Mouse (Mus musculus) thymus, adult 2 months (tissue): Measurements from ENCODE around the gene Ttc27. TPM values are rescaled to one million over a fixed set of nuclear protein-coding genes. Genes with fewer than 3 reads are reported as not detected.

Source experiments
- DNase-seq: peaks from one replicate; pipeline ENCODE4 v3.0.0; 2021
- H3K27ac ChIP-seq: fragments of 200-500 bp; 2 replicates; pipeline ENCODE4 v1.5.1; 2012; ENCODE audit warnings: low read length, control low read depth; ENCODE audit not compliant: control insufficient read depth, insufficient read depth
- H3K27me3 ChIP-seq: fragments of 200-500 bp; 2 replicates; pipeline ENCODE4 v1.6.1; 2012; ENCODE audit warnings: mild to moderate bottlenecking, low read length, moderate library complexity, mixed read lengths; ENCODE audit not compliant: control insufficient read depth, insufficient read depth
- H3K36me3 ChIP-seq: fragments of 200-500 bp; 2 replicates; pipeline ENCODE4 v1.6.1; 2012; ENCODE audit warnings: mild to moderate bottlenecking, low read length, moderate library complexity; ENCODE audit not compliant: control insufficient read depth, insufficient read depth
- H3K4me1 ChIP-seq: fragments of 200-500 bp; replicated peaks from 2 replicates; pipeline ENCODE4 v1.6.1; 2012; ENCODE audit warnings: low read length; ENCODE audit not compliant: control insufficient read depth, insufficient read depth
- H3K4me3 ChIP-seq: fragments of 200-500 bp; 2 replicates; pipeline ENCODE4 v1.5.1; 2012; ENCODE audit warnings: mild to moderate bottlenecking, low read length, control low read depth, moderate library complexity; ENCODE audit not compliant: control insufficient read depth, insufficient read depth
- CTCF ChIP-seq: fragments of 200-500 bp; IDR thresholded peaks from 2 replicates; pipeline ENCODE4 v1.5.1; 2012; ENCODE audit warnings: mild to moderate bottlenecking, control low read depth, low read length, moderate library complexity, borderline replicate concordance; ENCODE audit not compliant: control insufficient read depth, poor library complexity, insufficient read depth; ENCODE audit errors: extremely low read depth
- POLR2A ChIP-seq: fragments of 200-500 bp; IDR thresholded peaks from 2 replicates; pipeline ENCODE4 v1.6.1; 2012; ENCODE audit warnings: mild to moderate bottlenecking, low read length, control low read depth, moderate library complexity; ENCODE audit not compliant: control insufficient read depth, poor library complexity, insufficient read depth; ENCODE audit errors: extremely low read depth
- WGBS: fragments of 180-500 bp; shearing (Covaris S2); methylation state at CpG from one replicate; pipeline ENCODE4 v1.1.7; 2018; 5-methylcytosine and 5-hydroxymethylcytosine counted together
- polyA plus RNA-seq: library from polyadenylated mRNA; depleted of rRNA; stranded (reverse); fragments of >200 nt; gene quantifications from 2 replicates; pipeline ENCODE4 v1.2.3, GENCODE M21; 2012; rRNA removed

Gene Ttc27
- polyA plus RNA-seq, 1 experiment = 6.1 TPM

DNA sequence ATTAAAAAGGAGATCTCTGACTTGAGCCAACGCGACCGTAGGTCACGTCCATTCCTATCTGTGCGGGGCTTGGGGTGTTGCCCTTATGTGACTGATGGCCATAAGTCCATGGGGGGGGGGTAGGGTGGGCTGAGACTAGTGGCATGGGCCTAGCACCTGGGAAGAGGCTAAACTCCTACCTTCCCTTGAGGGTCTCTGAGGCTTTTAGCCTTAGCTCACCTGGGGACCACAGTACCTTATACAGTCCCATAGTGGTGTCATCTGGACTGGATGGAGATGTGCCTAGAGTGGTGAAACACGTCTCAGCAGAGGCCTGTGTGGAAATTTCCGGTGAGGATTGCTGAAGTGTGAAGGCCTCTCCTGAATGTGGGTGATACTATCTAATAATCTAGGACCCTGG lies 184.9 kb downstream of the Ttc27 start:
- WGBS = 96% methylated on average over 7 of the region's 7 CpGs
- Histone ChIP-seq H3K27ac (no peak overlapping the region), H3K4me3 (no peak overlapping the region), H3K27me3 (no peaks in the 10 kb centered on the region), H3K36me3 (no peaks in the 10 kb centered on the region), H3K4me1 (no peaks in the 10 kb centered on the region)
- TF ChIP-seq CTCF = no peak
- no peak for TF ChIP-seq POLR2A
- DNase-seq = no peak

DNA sequence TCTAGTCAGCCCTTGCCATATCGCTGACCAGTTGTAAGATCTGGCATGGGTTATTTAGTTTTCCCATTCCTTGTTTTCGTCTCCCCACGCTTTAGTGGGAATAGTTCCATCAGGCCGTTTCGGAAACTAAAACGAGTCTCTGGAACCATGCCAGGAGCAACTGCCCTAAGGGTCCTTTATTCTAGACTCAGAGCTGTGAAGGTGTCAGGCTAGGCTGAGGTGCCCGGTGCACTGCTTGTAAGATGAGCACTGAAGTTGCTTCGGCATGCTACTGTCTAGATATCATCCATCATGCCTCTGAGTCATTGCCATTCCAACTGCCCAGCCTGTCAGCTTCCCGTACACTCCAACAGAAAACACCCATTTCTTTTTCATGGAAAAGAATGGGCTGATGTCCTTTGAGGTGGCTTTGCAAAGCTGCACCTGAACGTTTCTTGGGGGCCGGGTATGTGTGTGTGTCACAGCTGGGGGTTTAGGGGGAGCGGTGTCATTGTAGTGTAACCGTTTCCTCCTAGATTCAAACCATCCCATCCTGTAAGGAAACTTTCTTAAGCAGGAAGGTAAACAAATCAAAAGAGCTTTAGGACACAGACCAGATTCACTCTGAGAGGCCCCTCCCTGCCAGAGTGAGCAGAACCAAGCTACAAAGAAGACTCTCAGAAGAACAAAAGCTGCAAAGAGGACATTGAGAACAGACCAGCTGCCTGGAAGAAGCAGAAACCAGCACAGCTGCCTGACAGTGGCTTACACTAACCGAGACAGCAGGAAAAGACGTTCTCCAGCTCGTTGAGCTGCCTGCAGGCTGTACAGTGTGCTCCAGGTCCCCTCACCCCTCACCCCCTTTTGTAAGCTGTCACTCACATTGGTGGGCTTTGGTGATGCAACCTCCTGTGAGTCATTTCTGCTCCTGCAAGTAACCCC lies 186.1 kb downstream of the Ttc27 start:
- Histone ChIP-seq H3K27ac (no peak overlapping the region), H3K4me1 (no peaks in the 10 kb centered on the region), H3K36me3 (no peaks in the 10 kb centered on the region), H3K27me3 (no peaks in the 10 kb centered on the region), H3K4me3 (no peak overlapping the region)
- WGBS = 78% methylated on average over 16 of the region's 16 CpGs
- no peak for TF ChIP-seq CTCF
- TF ChIP-seq POLR2A = no peak
- DNase-seq = no peak

DNA sequence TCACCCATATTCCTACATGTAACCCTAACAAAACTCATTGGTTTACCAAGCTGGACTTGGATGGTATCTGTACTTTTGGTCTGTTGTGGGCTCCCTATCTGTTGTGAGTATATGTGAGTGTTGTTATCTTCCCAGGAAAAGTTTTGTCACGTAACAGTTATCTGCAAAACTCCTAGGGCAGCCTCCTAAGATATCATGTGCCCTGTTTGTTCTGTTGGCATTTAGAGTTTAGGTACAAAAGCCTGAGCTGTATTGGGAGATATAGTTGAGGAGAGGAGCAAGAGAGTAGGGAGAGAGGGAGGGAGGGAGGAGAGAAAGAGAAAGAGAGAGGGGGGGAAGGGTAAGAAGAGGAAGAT lies 186.8 kb downstream of the Ttc27 start:
- TF ChIP-seq POLR2A = no peak
- no peak for TF ChIP-seq CTCF
- Histone ChIP-seq H3K27ac (no peak overlapping the region), H3K4me3 (no peak overlapping the region), H3K4me1 (no peaks in the 10 kb centered on the region), H3K27me3 (no peaks in the 10 kb centered on the region), H3K36me3 (no peaks in the 10 kb centered on the region)
- DNase-seq = no peak
- 87% methylated on average over 1 of the region's 1 CpGs for WGBS

DNA sequence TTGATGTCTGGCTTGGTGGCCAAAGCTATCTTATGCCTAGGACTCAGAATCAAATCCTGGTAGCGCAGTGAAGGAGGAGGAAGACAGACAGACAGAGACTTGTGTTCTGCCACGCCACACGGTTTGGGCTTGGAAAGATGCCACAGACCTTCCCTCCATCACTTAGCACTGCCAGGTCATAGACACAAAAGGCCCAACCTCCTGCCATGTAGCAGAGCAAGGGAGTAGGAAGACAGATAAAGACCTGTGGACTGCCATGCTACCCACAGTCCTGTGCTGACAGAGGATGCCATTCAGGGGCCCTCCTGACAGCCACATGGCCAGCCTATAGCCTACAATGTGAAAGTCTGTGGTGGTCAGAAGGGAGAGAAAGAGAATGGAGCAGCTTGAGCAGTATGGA lies 187.4 kb downstream of the Ttc27 start:
- Histone ChIP-seq H3K27me3 (no peaks in the 10 kb centered on the region), H3K36me3 (no peaks in the 10 kb centered on the region), H3K4me1 (no peaks in the 10 kb centered on the region), H3K4me3 (no peak overlapping the region), H3K27ac (no peak overlapping the region)
- DNase-seq = no peak
- 100% methylated on average over 3 of the region's 3 CpGs for WGBS
- TF ChIP-seq CTCF = no peak

DNA sequence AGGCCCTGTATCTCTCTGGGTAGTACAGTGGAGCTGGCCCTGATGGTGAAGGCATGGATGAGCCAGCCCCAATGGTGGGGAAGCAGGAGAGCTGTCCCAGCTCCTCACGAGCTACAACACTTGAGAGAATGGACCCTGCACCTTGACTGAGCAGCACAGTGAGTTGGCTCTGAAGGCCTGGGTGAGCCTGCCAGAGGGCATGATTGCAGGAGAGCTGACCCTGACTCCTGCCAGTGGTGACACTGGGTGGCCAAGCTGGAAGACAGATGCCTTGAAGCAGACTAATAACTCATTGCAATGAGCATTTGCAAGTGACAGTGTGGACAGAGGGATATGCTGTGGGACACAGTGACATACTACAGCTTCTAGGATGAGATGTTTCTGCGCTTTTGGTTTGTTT lies 195.5 kb downstream of the Ttc27 start:
- no peak overlapping the region for H3K4me3 ChIP-seq
- TF ChIP-seq POLR2A (no peak), CTCF (no peak)
- DNase-seq = no peak
- H3K4me1 ChIP-seq = no peaks in the 10 kb centered on the region
- H3K27ac ChIP-seq = no peak overlapping the region
- H3K27me3 ChIP-seq = no peaks in the 10 kb centered on the region
- H3K36me3 ChIP-seq = no peaks in the 10 kb centered on the region
- WGBS = 99% methylated on average over 2 of the region's 2 CpGs

Other genes starting within 250 kb of the Ttc27 start
- gene Yipf4, start 228.2 kb upstream of the Ttc27 start, polyA plus RNA-seq = 95.8 and 168 TPM in 2 replicates
- 216 and 221 TPM in 2 replicates for gene Birc6, start 189.4 kb upstream of the Ttc27 start, polyA plus RNA-seq